Mouse (Mus musculus) E14TG2a.4 (cell line): ENCODE data around the gene Ear1.
"Not testable (repeated sequence)": the region's sequence is repeated elsewhere in the genome, so short reads cannot be mapped to it uniquely, and the experiment has no call there.

Experiments used
- CTCF ChIP-seq: conservative IDR thresholded peaks from 2 replicates; pipeline ENCODE4 v1.5.1; 2014; ENCODE audit warnings: low read length
- NANOG ChIP-seq: IDR thresholded peaks from 2 replicates; pipeline ENCODE4 v1.6.1; 2014; ENCODE audit warnings: borderline replicate concordance, low read length, mixed read lengths
- POU5F1 ChIP-seq: IDR thresholded peaks from 2 replicates; pipeline ENCODE4 v1.6.1; 2014; ENCODE audit warnings: low read length, borderline replicate concordance

DNA sequence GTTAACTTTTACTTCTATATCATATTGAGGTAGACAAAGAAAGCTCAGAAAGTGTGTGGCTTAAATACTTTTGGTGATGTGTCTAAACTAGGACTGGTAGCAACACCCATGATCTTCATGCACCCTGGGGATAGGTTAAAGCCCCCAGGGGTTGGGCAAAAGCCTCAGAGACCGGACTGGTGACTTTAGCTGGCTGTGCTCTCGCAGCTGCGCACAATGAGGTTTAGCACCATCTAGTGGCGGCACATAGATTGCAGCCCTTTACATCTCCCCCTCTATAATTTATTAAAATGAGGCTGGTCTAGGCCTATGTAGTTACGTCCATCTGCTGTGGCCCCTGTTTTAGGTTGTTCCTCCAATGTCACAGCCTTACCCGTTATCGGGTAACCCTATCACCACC is 70.9 kb downstream of the Ear1 start:
- TF ChIP-seq CTCF, NANOG, POU5F1: not testable (repeated sequence)
